Mouse (Mus musculus): ENCODE data around the gene Papss2. TPM values are rescaled to one million over a fixed set of nuclear protein-coding genes. Genes with fewer than 3 reads are reported as not detected.
A peak's percentile ranks its signal among the peaks of the same experiment; 100 is the strongest.

Gene Papss2
- polyA plus RNA-seq, 1 experiment from 2014 or later = 2.3 TPM

DNA sequence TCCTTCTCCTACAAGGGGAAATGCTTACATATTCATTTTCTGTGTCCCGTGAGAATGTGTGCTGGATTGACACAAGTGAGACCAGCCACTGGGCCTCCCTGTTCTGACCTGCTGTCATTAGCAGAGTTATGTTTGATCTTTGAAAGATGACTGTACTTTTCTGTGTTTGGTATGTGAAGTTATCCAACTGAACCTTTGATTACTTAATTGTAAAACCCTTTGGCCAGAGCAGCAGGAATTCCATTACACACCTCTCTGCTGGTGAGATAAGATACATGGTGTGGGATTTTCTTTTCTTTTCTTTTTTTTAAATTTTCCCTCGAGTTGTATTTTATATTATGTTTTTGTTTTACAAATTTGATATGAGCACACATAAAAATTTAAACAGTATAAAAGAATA, 23.4 kb upstream of the Papss2 start:
- no peaks in the 10 kb centered on the region for H3K27me3 ChIP-seq (replicated peaks)
- no peaks in the 10 kb centered on the region for H3K36me3 ChIP-seq
- WGBS = 68% methylated on average over 2 of the region's 2 CpGs
- no peak for ATAC-seq (ENCODE audit: low FRiP score, low read depth)
- no peak overlapping the region for H3K9ac ChIP-seq
- H3K27ac ChIP-seq = no peak overlapping the region
- H3K4me2 ChIP-seq (replicated peaks) = no peak overlapping the region
- H3K4me3 ChIP-seq = no peak overlapping the region
- H3K4me1 ChIP-seq = no peaks in the 10 kb centered on the region
- no peaks in the 10 kb centered on the region for H3K9me3 ChIP-seq

GRCm38 (mm10) chr19:32573259-32573658, 22.3 kb upstream of the Papss2 start:
- Histone ChIP-seq H3K4me3 (no peak overlapping the region), H3K9me3 (no peaks in the 10 kb centered on the region), H3K36me3 (no peaks in the 10 kb centered on the region), H3K27me3 (replicated peaks) (no peaks in the 10 kb centered on the region), H3K27ac (no peak overlapping the region), H3K9ac (no peak overlapping the region), H3K4me2 (replicated peaks) (no peak overlapping the region), H3K4me1 (no peaks in the 10 kb centered on the region)
- ATAC-seq (ENCODE audit: low FRiP score, low read depth) = no peak
- WGBS = 91% methylated on average over 6 of the region's 6 CpGs

DNA sequence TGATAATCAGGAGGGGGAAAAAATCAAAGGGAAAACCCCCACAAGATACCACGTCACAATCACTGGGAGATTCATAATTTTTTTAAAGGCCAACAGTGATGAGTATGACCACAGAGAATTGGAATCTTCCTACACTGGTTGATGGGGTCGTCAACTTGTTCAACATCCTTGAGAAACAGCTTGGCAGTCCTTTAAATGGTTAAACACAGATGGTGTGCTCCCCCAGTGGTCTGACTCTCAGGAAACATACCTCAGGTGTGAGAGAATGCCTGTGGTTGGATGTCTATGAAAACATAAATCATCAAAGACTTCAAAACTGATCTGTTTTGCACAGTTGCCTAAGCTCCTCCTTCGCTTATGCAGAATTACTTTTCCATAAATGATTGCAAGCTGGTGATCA, 20.7 kb upstream of the Papss2 start:
- H3K27me3 ChIP-seq (replicated peaks) = no peaks in the 10 kb centered on the region
- ATAC-seq (ENCODE audit: low FRiP score, low read depth) = no peak
- no peaks in the 10 kb centered on the region for H3K36me3 ChIP-seq
- H3K9me3 ChIP-seq = no peaks in the 10 kb centered on the region
- no peak overlapping the region for H3K4me3 ChIP-seq
- H3K9ac ChIP-seq = no peak overlapping the region
- no peaks in the 10 kb centered on the region for H3K4me1 ChIP-seq
- no peak overlapping the region for H3K4me2 ChIP-seq (replicated peaks)
- H3K27ac ChIP-seq = no peak overlapping the region
- 82% methylated on average over 3 of the region's 3 CpGs for WGBS

DNA sequence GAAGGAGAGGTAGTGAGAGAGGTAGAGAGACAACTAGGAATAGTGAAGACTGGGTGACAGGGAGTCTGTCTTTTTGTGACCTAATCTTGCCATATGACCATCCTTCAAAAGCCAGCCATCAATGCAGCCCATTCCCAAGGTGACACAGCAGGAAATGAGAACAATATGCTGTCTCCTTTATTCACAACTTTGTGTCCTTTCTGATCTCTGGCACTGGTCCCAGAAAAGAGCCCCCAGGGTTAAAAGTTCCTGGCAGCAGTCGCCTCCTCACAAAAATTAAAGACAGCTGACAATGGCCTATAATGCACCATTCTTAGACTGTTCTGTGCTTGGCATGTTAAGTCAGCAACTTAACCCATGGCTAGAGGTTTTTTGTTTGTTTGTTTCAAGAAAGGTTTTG, 17.8 kb upstream of the Papss2 start:
- Histone ChIP-seq H3K4me3 (no peak overlapping the region), H3K9ac (no peak overlapping the region), H3K36me3 (no peaks in the 10 kb centered on the region), H3K27ac (no peak overlapping the region), H3K9me3 (no peaks in the 10 kb centered on the region), H3K27me3 (replicated peaks) (no peaks in the 10 kb centered on the region), H3K4me1 (no peaks in the 10 kb centered on the region), H3K4me2 (replicated peaks) (no peak overlapping the region)
- no peak for ATAC-seq (ENCODE audit: low FRiP score, low read depth)
- WGBS = 39% methylated on average over 1 of the region's 1 CpGs

- Histone ChIP-seq H3K4me3 (no peak overlapping the region), H3K9ac (no peak overlapping the region), H3K36me3 (no peaks in the 10 kb centered on the region), H3K4me1 (no peaks in the 10 kb centered on the region), H3K9me3 (no peaks in the 10 kb centered on the region), H3K27me3 (replicated peaks) (no peaks in the 10 kb centered on the region), H3K27ac (no peak overlapping the region), H3K4me2 (replicated peaks) (no peak overlapping the region)
- WGBS = 92% methylated on average over 4 of the region's 4 CpGs
- ATAC-seq (ENCODE audit: low FRiP score, low read depth) = no peak
Measured at GRCm38 (mm10) chr19:32583091-32583766, 12.4 kb upstream of the Papss2 start.

- Histone ChIP-seq H3K9me3 (no peaks in the 10 kb centered on the region), H3K36me3 (no peaks in the 10 kb centered on the region), H3K4me2 (replicated peaks) (no peak overlapping the region), H3K27me3 (replicated peaks) (no peaks in the 10 kb centered on the region), H3K4me3 (no peak overlapping the region), H3K27ac (no peak overlapping the region), H3K4me1 (no peaks in the 10 kb centered on the region), H3K9ac (no peak overlapping the region)
- ATAC-seq (ENCODE audit: low FRiP score, low read depth) = no peak
- 51% methylated on average over 6 of the region's 6 CpGs for WGBS
Measured at GRCm38 (mm10) chr19:32587727-32588126, 7.9 kb upstream of the Papss2 start.

DNA sequence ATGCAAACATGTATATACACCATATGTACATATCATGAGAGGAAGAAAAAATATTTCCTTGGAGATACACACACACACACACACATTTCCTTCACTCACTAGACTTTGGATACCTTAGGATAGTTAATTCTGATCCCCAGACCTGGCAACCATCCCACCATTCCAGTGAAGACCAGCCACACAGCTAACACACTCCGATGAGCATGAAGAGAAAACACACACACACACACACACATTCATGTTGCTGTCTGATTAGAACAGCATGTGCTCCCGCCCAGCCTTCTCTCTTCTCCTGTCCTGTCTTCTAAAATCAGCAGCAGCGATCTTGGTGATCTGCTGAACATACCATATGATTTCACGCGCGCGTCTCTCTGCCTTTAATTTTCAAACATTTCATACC, 2.8 kb upstream of the Papss2 start:
- no peak overlapping the region for H3K4me2 ChIP-seq (replicated peaks)
- 94% methylated on average over 7 of the region's 7 CpGs for WGBS
- peaks cover 9% of the 10 kb centered on the region; the same call in 1 of the 2 replicates for H3K4me1 ChIP-seq
- peaks cover 32% of the 10 kb centered on the region for H3K27me3 ChIP-seq (replicated peaks)
- no peak overlapping the region for H3K9ac ChIP-seq
- no peak for ATAC-seq (ENCODE audit: low FRiP score, low read depth)
- H3K9me3 ChIP-seq = no peaks in the 10 kb centered on the region
- H3K36me3 ChIP-seq = no peaks in the 10 kb centered on the region
- H3K4me3 ChIP-seq = no peak overlapping the region
- no peak overlapping the region for H3K27ac ChIP-seq

GRCm38 (mm10) chr19:32593870-32594269, 1.7 kb upstream of the Papss2 start:
- Histone ChIP-seq H3K9ac (no peak overlapping the region), H3K4me2 (replicated peaks) (no peak overlapping the region), H3K27me3 (replicated peaks) (peaks cover 34% of the 10 kb centered on the region), H3K36me3 (no peaks in the 10 kb centered on the region), H3K4me1 (peaks cover 9% of the 10 kb centered on the region; the same call in 1 of the 2 replicates), H3K9me3 (no peaks in the 10 kb centered on the region), H3K4me3 (no peak overlapping the region), H3K27ac (no peak overlapping the region)
- no peak for ATAC-seq (ENCODE audit: low FRiP score, low read depth)
- 87% methylated on average over 5 of the region's 5 CpGs for WGBS

- peak overlapping the region; percentile 49 for H3K4me3 ChIP-seq
- ATAC-seq (ENCODE audit: low FRiP score, low read depth) = no peak
- no peak overlapping the region for H3K27ac ChIP-seq
- no peaks in the 10 kb centered on the region for H3K9me3 ChIP-seq
- peaks cover 34% of the 10 kb centered on the region for H3K27me3 ChIP-seq (replicated peaks)
- WGBS = 20% methylated on average over 8 of the region's 8 CpGs
- H3K4me2 ChIP-seq (replicated peaks) = peak overlapping the region; percentile 88
- peaks cover 9% of the 10 kb centered on the region; the same call in 1 of the 2 replicates for H3K4me1 ChIP-seq
- H3K9ac ChIP-seq = peak overlapping the region; percentile 45
- H3K36me3 ChIP-seq = no peaks in the 10 kb centered on the region
Measured at GRCm38 (mm10) chr19:32595131-32595505, 472 bp upstream of the Papss2 start.

DNA sequence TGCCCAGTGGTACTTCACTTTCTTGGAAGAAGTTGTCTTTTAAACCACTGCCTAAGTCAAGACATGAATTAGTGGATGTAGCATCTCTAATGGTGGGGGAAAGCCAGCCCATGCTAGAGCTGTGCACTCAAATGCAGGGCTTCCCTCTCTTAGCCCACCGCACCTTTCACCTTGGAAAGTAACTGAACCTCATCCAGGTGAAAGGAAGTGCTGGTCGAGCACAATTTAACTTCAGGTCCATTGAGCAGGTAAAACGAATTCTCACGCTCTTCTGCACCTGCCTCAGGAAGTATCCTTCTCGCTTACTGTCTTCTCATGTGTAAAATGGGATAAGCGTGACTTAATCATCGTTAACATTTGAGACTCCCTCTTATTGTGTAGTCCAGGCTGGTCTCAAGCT, 3.4 kb downstream of the Papss2 start:
- no peaks in the 10 kb centered on the region for H3K9me3 ChIP-seq
- no peak overlapping the region for H3K4me2 ChIP-seq (replicated peaks)
- peaks cover 34% of the 10 kb centered on the region for H3K27me3 ChIP-seq (replicated peaks)
- H3K4me1 ChIP-seq = peaks cover 9% of the 10 kb centered on the region; the same call in 1 of the 2 replicates
- H3K9ac ChIP-seq = no peak overlapping the region
- ATAC-seq (ENCODE audit: low FRiP score, low read depth) = no peak
- WGBS = 83% methylated on average over 7 of the region's 7 CpGs
- no peak overlapping the region for H3K27ac ChIP-seq
- no peak overlapping the region for H3K4me3 ChIP-seq
- no peaks in the 10 kb centered on the region for H3K36me3 ChIP-seq

DNA sequence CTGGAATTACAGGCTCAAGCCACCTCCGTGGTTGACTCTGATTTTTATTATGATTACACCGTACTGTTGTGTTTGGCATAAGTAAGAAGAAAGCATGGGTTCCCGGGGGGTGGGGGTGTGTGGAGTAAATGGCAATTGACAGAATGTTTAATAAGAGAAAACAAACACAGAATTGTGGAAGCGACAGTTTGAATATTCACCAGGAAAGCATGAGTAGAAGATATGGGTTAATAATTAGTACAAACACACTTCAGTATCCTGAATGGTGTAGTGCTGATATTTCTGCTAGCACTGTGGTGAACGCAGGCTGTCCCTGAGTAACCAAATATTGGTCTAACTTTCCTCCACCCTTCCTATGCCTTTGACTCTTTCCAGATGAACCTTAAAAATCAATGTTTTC, 3.8 kb downstream of the Papss2 start:
- Histone ChIP-seq H3K9me3 (no peaks in the 10 kb centered on the region), H3K4me3 (no peak overlapping the region), H3K9ac (no peak overlapping the region), H3K4me2 (replicated peaks) (no peak overlapping the region), H3K27ac (no peak overlapping the region), H3K4me1 (peaks cover 9% of the 10 kb centered on the region; the same call in 1 of the 2 replicates), H3K27me3 (replicated peaks) (peaks cover 33% of the 10 kb centered on the region), H3K36me3 (no peaks in the 10 kb centered on the region)
- 79% methylated on average over 5 of the region's 5 CpGs for WGBS
- no peak for ATAC-seq (ENCODE audit: low FRiP score, low read depth)

GRCm38 (mm10) chr19:32601033-32601770, 5.6 kb downstream of the Papss2 start:
- no peak overlapping the region for H3K4me3 ChIP-seq
- WGBS = 73% methylated on average over 6 of the region's 6 CpGs

DNA sequence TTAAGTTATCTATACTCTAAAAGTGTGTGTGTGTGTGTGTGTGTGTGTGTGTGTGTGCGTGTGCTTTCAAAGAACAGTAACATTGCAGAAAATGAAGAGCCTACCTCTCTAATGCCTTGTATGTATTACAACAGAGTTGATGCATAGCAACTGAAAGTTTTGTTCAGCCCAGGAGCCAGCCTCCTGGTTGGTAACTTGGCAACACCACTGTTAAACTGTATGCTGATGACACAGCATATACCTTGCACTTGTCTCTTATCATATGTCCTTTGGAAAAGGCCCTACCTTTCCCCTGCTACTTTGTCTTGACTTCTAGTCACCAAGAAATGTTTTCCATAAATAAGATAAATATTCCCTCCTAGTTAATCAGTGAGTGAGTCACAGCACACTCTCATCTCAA, 7.9 kb downstream of the Papss2 start:
- Histone ChIP-seq H3K27ac (no peak overlapping the region), H3K9ac (no peak overlapping the region), H3K4me3 (no peak overlapping the region), H3K27me3 (replicated peaks) (no peaks in the 10 kb centered on the region), H3K4me2 (replicated peaks) (no peak overlapping the region), H3K9me3 (no peaks in the 10 kb centered on the region), H3K36me3 (no peaks in the 10 kb centered on the region), H3K4me1 (no peaks in the 10 kb centered on the region)
- ATAC-seq (ENCODE audit: low FRiP score, low read depth) = no peak
- WGBS = 88% methylated on average over 1 of the region's 1 CpGs

More at GRCm38 (mm10) chr19:32601033-32601770, 5.6 kb downstream of the Papss2 start:
- H3K36me3 ChIP-seq = no peaks in the 10 kb centered on the region
- peaks cover 17% of the 10 kb centered on the region for H3K27me3 ChIP-seq (replicated peaks)
- no peak overlapping the region for H3K4me2 ChIP-seq (replicated peaks)
- H3K9ac ChIP-seq = no peak overlapping the region
- H3K27ac ChIP-seq = no peak overlapping the region
- no peak for ATAC-seq (ENCODE audit: low FRiP score, low read depth)
- no peaks in the 10 kb centered on the region for H3K4me1 ChIP-seq
- H3K9me3 ChIP-seq = no peaks in the 10 kb centered on the region
